Mouse (Mus musculus) layer of hippocampus, postnatal 10 days (tissue): ENCODE data around the gene Kif26a. TPM values are rescaled to one million over a fixed set of nuclear protein-coding genes. Genes with fewer than 3 reads are reported as not detected.

Experiments used
- DNase-seq, 2 experiments: peaks; one replicate each; pipeline ENCODE4 v3.0.0; 2021; ENCODE audit warnings: low spot score in 2 of 2
- long read RNA-seq: library from polyadenylated mRNA; stranded (forward); transcript quantifications from one replicate; pipeline ENCODE4 v2.0.0, GENCODE M21; 2023
- total RNA-seq, 2 experiments: library from RNA; stranded (reverse); gene quantifications; 2 replicates each; pipeline ENCODE4 v1.2.3; 2021

Kif26a gene
- total RNA-seq, result 10 to 100 TPM in 1 of 2 experiments, 1 to 10 TPM in 1; 7.6 to 10.0 TPM
- long read RNA-seq, result 0 reads

- DNase-seq, result peak; percentile 46 to 60
These were observed at the start of gene Kif26a for GRCm38 (mm10) chr12:112145875-112146651. Gene Kif26a, plus strand, starts transcription at chr12:112146208.

GRCm38 (mm10) chr12:112096733-112097117 is 49.3 kb upstream of the Kif26a start:
- DNase-seq, result no peak

GRCm38 (mm10) chr12:112100106-112100505 is 45.9 kb upstream of the Kif26a start:
- DNase-seq, result no peak

GRCm38 (mm10) chr12:112101045-112101444 is 45.0 kb upstream of the Kif26a start:
- DNase-seq, result no peak

GRCm38 (mm10) chr12:112103179-112103578 is 42.8 kb upstream of the Kif26a start:
- no peak for DNase-seq

- DNase-seq, result no peak
These were observed 41.1 kb upstream of the Kif26a start for GRCm38 (mm10) chr12:112104890-112105289.

GRCm38 (mm10) chr12:112106541-112106971 is 39.5 kb upstream of the Kif26a start, which contains the start of gene Aspg:
Gene Aspg, plus strand, starts transcription at chr12:112106679.
- DNase-seq, result no peak

- DNase-seq, result no peak
These were observed 38.3 kb upstream of the Kif26a start for GRCm38 (mm10) chr12:112107685-112108084.

GRCm38 (mm10) chr12:112108696-112109445 is 37.1 kb upstream of the Kif26a start:
- DNase-seq, result no peak

- DNase-seq, result no peak
These were observed 36.3 kb upstream of the Kif26a start for GRCm38 (mm10) chr12:112109701-112110100.

GRCm38 (mm10) chr12:112111323-112111722 is 34.7 kb upstream of the Kif26a start:
- DNase-seq, result no peak

GRCm38 (mm10) chr12:112112235-112112634 is 33.8 kb upstream of the Kif26a start:
- no peak for DNase-seq

- no peak for DNase-seq
These were observed 33.2 kb upstream of the Kif26a start for GRCm38 (mm10) chr12:112112686-112113396.

GRCm38 (mm10) chr12:112113710-112114109 is 32.3 kb upstream of the Kif26a start:
- peak; percentile 87 to 91 for DNase-seq

- no peak for DNase-seq
These were observed 29.0 kb upstream of the Kif26a start for GRCm38 (mm10) chr12:112117006-112117405.

GRCm38 (mm10) chr12:112117649-112118048 is 28.4 kb upstream of the Kif26a start:
- DNase-seq, result no peak

- DNase-seq, result no peak
These were observed 24.8 kb upstream of the Kif26a start for GRCm38 (mm10) chr12:112121188-112121587.

- DNase-seq, result no peak
These were observed 20.1 kb upstream of the Kif26a start for GRCm38 (mm10) chr12:112125903-112126302.

- DNase-seq, result no peak
These were observed 18.9 kb upstream of the Kif26a start for GRCm38 (mm10) chr12:112126931-112127635.

GRCm38 (mm10) chr12:112128526-112128925 is 17.5 kb upstream of the Kif26a start:
- DNase-seq, result no peak

- DNase-seq, result no peak
These were observed 16.6 kb upstream of the Kif26a start for GRCm38 (mm10) chr12:112129300-112129856.
